Mouse (Mus musculus): ENCODE results near the gene Got1.
"Not testable (repeated sequence)": the region's sequence is repeated elsewhere in the genome, so short reads cannot be mapped to it uniquely, and the experiment has no call there.

Got1 gene

GRCm38 (mm10) chr19:43521362-43521761 lies 3.0 kb downstream of the Got1 start:
- DNase-seq, result no peak

- no peak for DNase-seq
Observed at GRCm38 (mm10) chr19:43520402-43520801, 4.0 kb downstream of the Got1 start.

- DNase-seq, result no peak
Observed at GRCm38 (mm10) chr19:43519226-43519625, 5.2 kb downstream of the Got1 start.

GRCm38 (mm10) chr19:43518261-43518660 lies 6.1 kb downstream of the Got1 start:
- no peak for DNase-seq

GRCm38 (mm10) chr19:43517808-43518207 lies 6.6 kb downstream of the Got1 start:
- DNase-seq, result no peak

- DNase-seq, result no peak
Observed at GRCm38 (mm10) chr19:43517320-43517719, 7.1 kb downstream of the Got1 start.

DNA sequence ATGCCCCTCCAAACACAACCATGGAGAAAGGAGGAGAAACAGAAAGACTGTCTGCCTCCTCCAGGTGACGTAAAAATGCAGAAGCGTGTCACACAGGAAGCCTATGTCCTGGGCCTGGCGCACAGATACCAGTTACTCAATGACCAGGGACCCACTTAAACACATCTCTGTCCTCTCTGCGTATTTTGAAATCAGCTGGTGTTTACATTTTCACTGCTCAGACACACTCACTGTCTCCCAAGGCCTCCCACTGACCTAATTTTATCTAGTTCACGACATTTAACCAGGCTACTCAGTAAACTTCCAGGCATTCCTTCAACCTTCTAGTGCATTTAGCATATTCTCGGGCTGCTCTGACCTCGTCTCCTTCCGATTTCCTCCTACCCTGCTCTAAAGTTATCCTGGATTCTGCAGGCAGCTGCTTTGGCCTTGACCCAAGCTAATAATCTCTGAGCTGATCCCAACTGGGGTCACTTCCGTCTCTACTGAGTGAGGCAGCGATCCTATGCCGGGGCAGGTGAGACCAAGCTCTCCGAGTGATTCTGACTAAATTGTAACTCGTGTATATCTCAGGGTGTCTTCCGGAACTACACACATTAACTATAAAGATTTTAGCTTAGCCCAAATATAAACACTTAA lies 7.9 kb downstream of the Got1 start:
- no peak for DNase-seq

DNA sequence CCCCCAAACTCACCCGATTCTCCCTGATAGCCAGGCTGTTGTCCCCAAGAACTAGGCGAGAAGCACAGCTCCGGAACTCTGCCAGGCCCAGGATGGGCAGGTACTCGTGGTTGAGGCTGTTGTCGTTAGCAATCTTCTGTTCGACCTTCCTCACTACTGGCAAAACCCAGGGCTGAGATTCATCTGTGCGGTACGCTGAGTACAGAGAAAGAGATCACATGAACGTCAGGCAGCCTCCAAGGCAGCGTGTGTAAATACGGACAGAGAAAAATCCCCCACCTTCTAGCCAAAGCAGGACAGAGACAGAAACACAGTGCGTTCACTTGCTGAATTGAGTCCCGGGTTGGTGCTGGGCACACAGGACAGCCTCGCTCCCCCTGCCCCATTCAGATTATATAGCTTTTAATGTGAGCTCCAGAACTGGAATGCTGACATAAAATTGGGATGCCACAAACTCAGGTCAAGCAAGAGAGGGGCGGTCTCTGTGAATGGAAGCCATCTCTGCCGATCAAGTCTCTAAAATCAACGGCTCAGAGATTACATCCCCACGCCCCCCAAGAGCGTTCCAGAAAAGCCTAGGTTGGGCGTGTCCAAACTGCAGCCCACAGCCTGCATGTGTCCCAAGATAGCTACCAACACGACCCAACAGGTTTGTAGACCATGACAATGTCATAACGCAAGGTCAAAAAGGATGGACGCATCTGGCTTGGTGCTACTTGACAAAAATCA lies 8.6 kb downstream of the Got1 start:
- DNase-seq, result no peak

DNA sequence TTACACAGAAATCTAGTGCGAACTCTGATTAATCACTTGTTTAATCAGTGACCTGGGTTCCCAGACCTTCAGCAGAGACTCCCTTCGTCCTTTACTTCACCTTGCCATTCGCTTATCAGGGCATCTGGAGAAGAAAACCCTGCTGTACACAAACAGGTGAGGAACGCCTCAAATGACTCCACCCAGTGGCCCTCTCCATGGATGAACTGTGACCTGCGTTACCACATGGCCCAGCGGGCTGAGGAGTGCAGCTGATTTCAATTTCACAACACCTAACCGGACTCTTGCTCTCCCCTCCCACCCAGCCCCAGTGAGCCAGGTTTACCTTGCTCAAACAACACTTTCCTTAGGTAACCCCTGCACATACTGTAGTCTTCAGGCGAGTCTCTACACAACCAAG lies 10.5 kb downstream of the Got1 start:
- no peak for DNase-seq

DNA sequence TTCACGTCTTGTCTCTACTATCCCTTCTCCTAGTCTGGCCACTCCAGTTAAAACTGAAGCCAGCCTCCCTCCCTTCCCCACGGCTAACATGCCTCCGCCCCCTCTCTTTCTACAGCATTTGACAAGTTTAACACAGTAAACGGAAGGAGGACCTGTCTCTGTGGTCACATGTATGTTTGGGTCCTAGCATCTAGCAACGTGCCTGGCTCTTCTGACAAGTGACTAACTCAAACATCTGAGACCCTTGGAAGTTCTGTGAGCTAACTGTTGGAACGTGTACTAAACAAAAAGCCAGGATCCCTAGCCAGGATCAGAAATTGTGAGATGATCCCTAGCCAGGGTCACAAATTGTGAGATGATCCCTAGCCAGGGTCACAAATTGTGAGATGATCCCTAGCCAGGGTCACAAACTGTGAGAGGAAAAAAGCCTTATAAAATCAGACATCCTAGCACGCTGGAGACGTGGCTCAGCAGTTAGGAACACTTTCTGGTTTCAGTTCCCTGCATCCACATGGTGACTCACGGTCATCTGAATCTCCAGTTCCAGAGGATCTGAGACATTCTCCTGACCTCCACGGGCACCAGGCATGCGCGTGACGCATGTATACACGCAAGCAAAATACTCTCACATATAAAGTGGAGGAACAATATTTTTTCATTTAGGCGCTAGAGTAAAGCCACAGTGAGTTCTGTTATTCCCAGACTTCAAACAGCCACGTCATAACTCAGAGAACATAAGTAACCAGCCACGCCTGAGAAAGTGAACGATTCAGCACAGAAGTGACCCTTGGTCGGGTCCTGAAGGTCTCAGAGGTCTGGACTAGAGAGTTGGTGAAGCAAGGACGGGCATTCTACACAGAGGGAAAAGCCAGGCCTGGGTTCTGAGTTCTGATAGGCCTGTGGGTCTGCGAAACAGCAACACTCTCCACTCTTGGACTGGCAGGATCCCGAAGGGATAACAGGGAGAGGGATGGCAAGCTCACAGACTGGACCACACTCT lies 12.5 kb downstream of the Got1 start:
- peak; percentile 33 for DNase-seq

GRCm38 (mm10) chr19:43510436-43511220 lies 13.8 kb downstream of the Got1 start:
- no peak for DNase-seq

DNA sequence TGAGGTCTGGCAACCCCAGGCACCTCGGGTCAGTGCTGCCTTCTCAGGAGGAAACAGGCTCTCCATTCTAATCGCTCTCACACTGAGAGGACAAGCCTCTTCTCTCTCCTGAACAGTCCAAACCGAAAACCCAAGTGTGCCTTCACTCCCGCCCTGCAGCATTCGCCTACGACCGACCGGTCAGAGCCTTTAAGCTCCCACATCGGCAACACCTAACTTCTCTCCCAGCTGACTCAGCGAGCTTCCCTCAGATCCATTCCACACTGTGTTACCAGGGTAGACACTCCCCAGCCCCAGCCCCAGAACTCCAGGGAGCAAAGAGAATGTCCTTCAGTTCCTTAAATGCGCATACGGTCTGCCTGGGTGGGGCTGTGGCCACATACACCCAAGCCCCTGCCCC lies 19.0 kb downstream of the Got1 start:
- DNase-seq, result no peak

DNA sequence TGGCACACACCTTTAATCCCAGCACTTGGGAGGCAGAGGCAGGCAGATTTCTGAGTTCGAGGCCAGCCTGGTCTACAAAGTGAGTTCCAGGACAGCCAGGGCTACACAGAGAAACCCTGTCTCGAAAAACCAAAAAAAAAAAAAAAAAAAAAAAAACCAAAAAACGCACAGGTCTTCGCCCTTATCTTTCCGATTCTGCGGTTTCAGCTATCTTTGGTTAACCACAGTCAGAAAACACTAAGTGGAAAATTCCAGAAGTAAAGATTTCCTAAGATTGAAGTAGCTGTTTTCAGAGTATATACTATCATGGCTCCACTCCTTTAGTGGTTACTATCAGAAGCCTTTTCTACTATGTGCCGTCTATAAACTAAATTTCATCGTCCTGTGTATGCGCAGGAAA lies 20.8 kb downstream of the Got1 start:
- not testable (repeated sequence) for DNase-seq

GRCm38 (mm10) chr19:43502630-43503029 lies 21.8 kb downstream of the Got1 start:
- no peak for DNase-seq

DNA sequence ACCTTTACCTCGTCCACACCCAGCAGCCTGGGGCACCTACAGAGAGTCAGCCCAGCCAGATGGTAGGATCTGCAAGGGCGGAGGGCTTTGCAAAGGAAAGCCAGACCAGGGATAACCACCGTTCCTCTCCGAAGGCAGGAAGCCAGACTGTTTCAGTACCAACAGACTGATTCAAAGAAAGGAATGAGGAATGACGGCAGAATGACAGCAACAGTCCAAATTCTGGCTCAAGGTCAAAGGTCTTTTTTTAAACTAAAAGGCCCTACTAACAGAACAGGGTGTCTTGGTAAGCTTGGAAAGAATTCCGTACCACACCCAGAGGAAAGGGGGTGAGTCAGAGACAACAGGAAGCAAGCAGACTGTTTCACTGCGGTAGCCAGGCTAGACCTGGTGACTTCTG lies 25.5 kb downstream of the Got1 start:
- DNase-seq, result no peak

GRCm38 (mm10) chr19:43497440-43497839 lies 27.0 kb downstream of the Got1 start:
- no peak for DNase-seq

GRCm38 (mm10) chr19:43495846-43496245 lies 28.6 kb downstream of the Got1 start:
- peak; percentile 70 for DNase-seq

DNA sequence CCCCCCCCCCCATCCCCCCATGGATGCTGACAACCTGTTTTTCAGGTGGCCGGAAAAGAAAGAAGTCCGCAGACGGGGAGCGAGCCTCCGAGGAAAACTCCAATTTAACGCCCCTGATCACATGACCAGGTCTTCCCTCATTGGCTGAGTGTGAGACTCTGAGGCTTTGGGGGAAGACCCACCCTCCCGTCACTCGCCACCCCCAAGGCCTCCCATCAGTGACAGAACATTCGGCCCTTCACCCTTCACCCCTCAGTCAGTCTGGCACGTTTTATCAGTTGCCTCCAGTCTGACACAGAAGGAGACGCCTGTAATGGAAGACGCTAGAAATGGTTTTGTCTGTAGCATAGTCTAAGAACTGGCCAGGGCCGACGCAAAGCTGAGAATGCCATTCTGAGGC lies 29.5 kb downstream of the Got1 start:
- no peak for DNase-seq

DNA sequence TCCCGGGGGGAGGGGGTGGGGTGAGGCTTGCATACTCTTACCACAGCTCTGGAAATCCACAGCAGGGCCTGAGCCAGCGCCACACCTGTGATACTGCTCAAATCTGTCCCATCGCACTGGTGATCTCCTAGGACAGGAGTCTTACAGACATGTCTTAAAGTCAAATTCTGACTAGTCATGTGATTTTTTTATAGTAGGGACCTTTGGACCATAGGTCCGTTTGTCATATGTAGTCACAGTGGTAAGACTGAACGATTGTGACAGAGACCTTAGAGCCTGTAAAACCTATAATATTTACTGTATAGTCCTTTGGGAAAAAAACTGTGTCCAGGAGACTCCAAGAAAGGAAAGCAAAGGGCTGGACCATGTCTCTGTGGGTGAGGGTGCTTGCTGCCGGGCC lies 30.5 kb downstream of the Got1 start:
- no peak for DNase-seq

- DNase-seq, result not testable (repeated sequence)
Observed at GRCm38 (mm10) chr19:43493316-43493715, 31.1 kb downstream of the Got1 start.

DNA sequence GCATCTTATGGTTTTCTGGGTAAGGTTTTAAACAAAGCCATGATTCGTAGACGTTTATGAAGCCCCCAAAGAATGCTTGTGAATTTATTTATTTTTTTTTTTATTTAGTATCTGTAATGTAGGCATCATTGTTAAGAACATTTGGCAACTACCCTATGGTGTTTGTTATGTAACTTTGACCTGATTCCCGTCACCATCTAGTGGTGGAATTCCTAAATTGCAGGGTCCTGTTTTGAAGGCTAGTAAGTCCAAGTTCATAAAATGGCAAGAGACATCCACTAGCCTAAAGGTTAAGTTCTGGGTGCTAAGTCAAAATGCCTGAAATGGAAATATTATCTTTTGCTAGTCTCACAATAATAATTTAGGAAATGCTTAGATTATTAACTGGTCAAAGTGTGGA lies 37.0 kb downstream of the Got1 start:
- DNase-seq, result peak; percentile 40

GRCm38 (mm10) chr19:43480512-43480911 lies 43.9 kb downstream of the Got1 start:
- no peak for DNase-seq

DNA sequence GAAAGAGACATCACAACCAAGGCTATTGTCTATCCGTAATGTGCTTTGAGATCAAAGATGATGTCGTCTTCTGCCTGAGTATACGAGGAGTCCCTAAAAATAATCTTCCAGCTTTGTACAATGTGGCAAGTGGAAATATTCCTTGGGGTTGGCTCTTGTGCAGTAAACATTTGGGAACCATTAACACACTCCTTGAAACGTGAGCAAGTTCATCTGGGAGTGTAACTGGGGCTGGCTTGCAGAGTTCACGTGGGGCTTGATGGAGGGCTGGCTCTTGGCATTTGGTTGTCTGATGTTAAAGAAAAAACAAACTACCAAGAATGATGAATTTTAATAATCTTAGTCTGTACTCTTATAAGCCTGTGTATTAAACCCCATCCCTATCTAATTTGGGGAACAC lies 45.0 kb downstream of the Got1 start:
- DNase-seq, result no peak
